Mouse (Mus musculus): ENCODE data around the gene Eva1b.

Gene Eva1b

GRCm38 (mm10) chr4:126120506-126120905, 27.0 kb upstream of the Eva1b start:
- no peak for DNase-seq

GRCm38 (mm10) chr4:126123309-126124040, 24.1 kb upstream of the Eva1b start:
- no peak for DNase-seq

- DNase-seq = no peak
These were observed 17.0 kb upstream of the Eva1b start for GRCm38 (mm10) chr4:126130502-126130901.

GRCm38 (mm10) chr4:126131290-126132121, 16.0 kb upstream of the Eva1b start:
- no peak for DNase-seq

- no peak for DNase-seq
These were observed 14.8 kb upstream of the Eva1b start for GRCm38 (mm10) chr4:126132636-126133264.

- no peak for DNase-seq
These were observed 13.3 kb upstream of the Eva1b start for GRCm38 (mm10) chr4:126134236-126134635.

GRCm38 (mm10) chr4:126134639-126135038, 12.9 kb upstream of the Eva1b start:
- DNase-seq = no peak

GRCm38 (mm10) chr4:126137773-126138172, 9.8 kb upstream of the Eva1b start:
- no peak for DNase-seq

GRCm38 (mm10) chr4:126141021-126141420, 6.5 kb upstream of the Eva1b start:
- DNase-seq = no peak

- no peak for DNase-seq
These were observed 2.1 kb upstream of the Eva1b start for GRCm38 (mm10) chr4:126145396-126145795.

GRCm38 (mm10) chr4:126146974-126147532, 491 bp upstream of the Eva1b start:
- DNase-seq = no peak

- DNase-seq = peak; percentile 43 to 57
These were observed 817 bp downstream of the Eva1b start for GRCm38 (mm10) chr4:126148161-126148961.

- DNase-seq = no peak
These were observed 1.6 kb downstream of the Eva1b start for GRCm38 (mm10) chr4:126149041-126149676.

- DNase-seq = no peak
These were observed 2.3 kb downstream of the Eva1b start for GRCm38 (mm10) chr4:126149798-126150197.

- DNase-seq = peak in 1 of 2 experiments; percentile 19
These were observed 2.9 kb downstream of the Eva1b start for GRCm38 (mm10) chr4:126150297-126150948.

GRCm38 (mm10) chr4:126150949-126151320, 3.4 kb downstream of the Eva1b start:
- no peak for DNase-seq

- DNase-seq = no peak
These were observed 4.3 kb downstream of the Eva1b start for GRCm38 (mm10) chr4:126151701-126152440.

- no peak for DNase-seq
These were observed 5.3 kb downstream of the Eva1b start for GRCm38 (mm10) chr4:126152864-126153263.

- DNase-seq = no peak
These were observed 7.6 kb downstream of the Eva1b start for GRCm38 (mm10) chr4:126155183-126155582.

- DNase-seq = no peak
These were observed 8.3 kb downstream of the Eva1b start for GRCm38 (mm10) chr4:126155869-126156268.

GRCm38 (mm10) chr4:126156617-126157016, 9.1 kb downstream of the Eva1b start:
- DNase-seq = peak in 1 of 2 experiments; percentile 34
